Mouse (Mus musculus) embryonic facial prominence, embryonic 13.5 days (tissue): ENCODE data around the gene March4. TPM values are rescaled to one million over a fixed set of nuclear protein-coding genes. Genes with fewer than 3 reads are reported as not detected.

Experiments used
- ATAC-seq: fragments of 200-750 bp; cut with Nextera tagmentation; 2 replicates; pipeline ENCODE4 v1.8.0; 2017; ENCODE audit warnings: low read depth; ENCODE audit not compliant: insufficient number of reproducible peaks, insufficient read depth, low FRiP score, low TSS enrichment
- H3K27ac ChIP-seq: fragments of 300-500 bp; sonication (generic); 2 replicates; pipeline ENCODE4 v1.5.1; 2015; ENCODE audit warnings: moderate library complexity, mild to moderate bottlenecking, inconsistent platforms
- H3K27me3 ChIP-seq: fragments of 300-500 bp; sonication (generic); 2 replicates; pipeline ENCODE4 v1.6.1; 2015; ENCODE audit warnings: mild to moderate bottlenecking, inconsistent platforms
- H3K36me3 ChIP-seq: fragments of 300-500 bp; sonication (generic); 2 replicates; pipeline ENCODE4 v1.6.1; 2015; ENCODE audit warnings: mild to moderate bottlenecking, inconsistent platforms
- H3K4me1 ChIP-seq: fragments of 300-500 bp; sonication (generic); 2 replicates; pipeline ENCODE4 v1.6.1; 2015; ENCODE audit warnings: inconsistent platforms
- H3K4me2 ChIP-seq: fragments of 300-500 bp; sonication (generic); 2 replicates; pipeline ENCODE4 v1.6.1; 2015; ENCODE audit warnings: moderate library complexity, mild to moderate bottlenecking, inconsistent platforms
- H3K4me3 ChIP-seq: fragments of 300-500 bp; sonication (generic); 2 replicates; pipeline ENCODE4 v1.5.1; 2015; ENCODE audit warnings: mild to moderate bottlenecking, inconsistent platforms
- H3K9ac ChIP-seq: fragments of 300-500 bp; sonication (generic); 2 replicates; pipeline ENCODE4 v1.6.1; 2015; ENCODE audit warnings: mild to moderate bottlenecking, inconsistent platforms
- H3K9me3 ChIP-seq: fragments of 300-500 bp; sonication (generic); 2 replicates; pipeline ENCODE4 v1.6.1; 2016; ENCODE audit warnings: inconsistent platforms
- WGBS: fragments of 180-500 bp; shearing (Covaris S2); methylation state at CpG from one replicate; pipeline ENCODE4 v1.1.7; 2015; ENCODE audit warnings: mixed read lengths; 5-methylcytosine and 5-hydroxymethylcytosine counted together
- polyA plus RNA-seq: library from polyadenylated mRNA; unstranded; fragments of >200 nt; fragmentation: Nextera tagmentation; extraction: Ambion mirVana; gene quantifications from 2 replicates; pipeline ENCODE4 v1.2.1, GENCODE M21; 2015

Gene March4
- polyA plus RNA-seq, 1 experiment from 2014 or later, result 0.18 TPM

DNA sequence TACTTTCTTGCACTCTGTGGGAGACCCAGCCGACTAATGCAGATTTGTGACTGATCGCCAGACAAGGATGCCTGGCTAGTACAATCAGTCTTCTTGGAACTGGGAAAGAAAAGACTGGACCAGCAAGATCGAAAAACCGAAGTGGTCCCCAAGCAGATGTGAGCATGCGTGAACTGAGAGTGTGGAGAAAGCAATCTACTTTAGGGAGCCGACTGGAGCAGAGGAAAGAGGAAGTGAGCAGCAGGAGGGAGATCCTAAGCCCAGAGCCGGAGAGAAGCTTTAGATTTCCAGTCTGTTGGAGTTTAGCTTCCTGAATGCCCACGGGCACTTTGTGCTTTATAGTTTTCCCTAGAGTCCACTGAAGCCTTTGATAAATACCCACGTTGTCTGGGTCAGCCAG is 30.3 kb upstream of the March4 start:
- Histone ChIP-seq H3K4me2 (peak overlapping the region; percentile 45), H3K9ac (peak overlapping the region; percentile 28; the same call in 1 of the 2 replicates), H3K4me1 (no peaks in the 10 kb centered on the region), H3K36me3 (no peaks in the 10 kb centered on the region), H3K27me3 (no peaks in the 10 kb centered on the region), H3K27ac (no peak overlapping the region), H3K9me3 (no peaks in the 10 kb centered on the region), H3K4me3 (peak overlapping the region; percentile 14; the same call in 1 of the 2 replicates)
- ATAC-seq, result no peak
- 35% methylated on average over 9 of the region's 9 CpGs for WGBS

DNA sequence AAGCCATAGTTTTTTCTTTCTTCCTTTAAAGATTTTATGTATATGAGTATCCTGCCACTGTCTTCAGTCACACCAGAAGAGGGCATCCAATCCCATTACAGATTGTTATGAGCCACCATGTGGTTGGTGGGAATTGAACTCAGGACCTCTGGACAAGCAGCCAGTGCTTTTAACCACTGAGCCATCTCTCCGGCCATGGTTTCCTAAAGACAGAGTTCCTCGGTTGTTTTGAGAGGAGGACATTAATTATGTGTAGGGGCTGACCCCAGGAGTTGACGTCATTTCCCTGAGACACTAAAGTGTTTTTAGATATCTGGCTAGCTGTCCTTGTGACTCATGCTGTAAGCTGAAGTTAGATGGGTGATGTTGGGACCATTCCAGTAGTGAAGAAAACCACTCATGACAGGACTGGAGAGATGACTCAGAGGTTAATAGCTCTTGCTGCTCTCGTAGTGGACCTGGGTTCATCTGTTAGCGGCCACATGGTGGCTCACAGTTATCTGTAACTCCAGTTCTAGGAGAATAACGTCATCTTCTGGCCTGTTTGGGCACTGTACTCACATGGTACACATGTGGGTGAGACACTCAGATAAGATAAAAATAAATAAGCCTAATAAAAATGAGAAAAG is 27.7 kb upstream of the March4 start:
- 83% methylated on average over 6 of the region's 6 CpGs for WGBS
- H3K36me3 ChIP-seq, result no peaks in the 10 kb centered on the region
- no peak overlapping the region for H3K27ac ChIP-seq
- H3K9ac ChIP-seq, result no peak overlapping the region
- H3K4me1 ChIP-seq, result no peaks in the 10 kb centered on the region
- ATAC-seq, result no peak
- H3K4me3 ChIP-seq, result no peak overlapping the region
- H3K4me2 ChIP-seq, result no peak overlapping the region
- no peaks in the 10 kb centered on the region for H3K27me3 ChIP-seq
- H3K9me3 ChIP-seq, result no peaks in the 10 kb centered on the region

DNA sequence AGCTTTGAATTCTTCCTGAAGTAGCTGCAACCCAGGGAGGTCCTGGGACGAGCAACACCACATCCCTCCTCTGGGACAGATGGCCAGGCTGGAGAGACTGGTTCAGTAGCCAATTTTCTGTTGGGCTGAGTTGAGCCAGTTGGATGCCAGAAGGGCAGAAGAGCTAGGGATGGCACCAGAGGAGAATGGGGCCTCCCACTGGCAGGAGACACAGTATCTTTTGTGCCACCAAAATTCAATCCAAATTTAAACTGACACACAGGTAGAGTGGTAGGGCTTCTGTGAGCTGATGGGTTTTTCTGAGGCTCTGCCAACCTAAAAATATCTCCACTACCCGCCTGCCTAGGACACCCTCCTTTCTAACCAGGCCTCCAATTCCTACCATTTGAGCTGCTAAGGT is 21.9 kb upstream of the March4 start:
- Histone ChIP-seq H3K4me2 (no peak overlapping the region), H3K9me3 (no peaks in the 10 kb centered on the region), H3K9ac (no peak overlapping the region), H3K36me3 (no peaks in the 10 kb centered on the region), H3K4me3 (no peak overlapping the region), H3K4me1 (no peaks in the 10 kb centered on the region), H3K27ac (no peak overlapping the region), H3K27me3 (no peaks in the 10 kb centered on the region)
- no peak for ATAC-seq
- 69% methylated on average over 2 of the region's 2 CpGs for WGBS

DNA sequence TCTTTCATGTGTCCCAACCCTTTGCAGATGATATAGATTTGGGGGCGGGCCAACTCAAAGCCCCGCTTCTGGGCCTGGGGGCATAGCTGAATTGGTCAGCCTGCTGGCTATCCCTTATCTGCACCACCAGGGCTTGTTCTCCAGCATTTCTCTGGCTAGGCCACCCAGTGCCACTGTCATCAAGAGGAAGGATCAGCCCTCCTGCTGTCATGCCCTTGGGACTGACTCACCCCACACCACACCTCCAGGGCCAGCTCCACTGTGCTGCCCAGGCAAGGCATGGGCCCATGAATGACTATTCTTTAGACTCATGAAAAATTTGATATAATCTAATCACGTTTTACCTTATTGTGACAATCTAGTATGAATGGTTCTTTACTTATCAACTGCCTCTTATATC is 19.7 kb upstream of the March4 start:
- no peaks in the 10 kb centered on the region for H3K36me3 ChIP-seq
- 81% methylated on average over 3 of the region's 3 CpGs for WGBS
- no peaks in the 10 kb centered on the region for H3K27me3 ChIP-seq
- no peaks in the 10 kb centered on the region for H3K9me3 ChIP-seq
- no peak for ATAC-seq
- no peak overlapping the region for H3K4me3 ChIP-seq
- H3K4me2 ChIP-seq, result no peak overlapping the region
- H3K27ac ChIP-seq, result no peak overlapping the region
- H3K4me1 ChIP-seq, result no peaks in the 10 kb centered on the region
- H3K9ac ChIP-seq, result no peak overlapping the region

DNA sequence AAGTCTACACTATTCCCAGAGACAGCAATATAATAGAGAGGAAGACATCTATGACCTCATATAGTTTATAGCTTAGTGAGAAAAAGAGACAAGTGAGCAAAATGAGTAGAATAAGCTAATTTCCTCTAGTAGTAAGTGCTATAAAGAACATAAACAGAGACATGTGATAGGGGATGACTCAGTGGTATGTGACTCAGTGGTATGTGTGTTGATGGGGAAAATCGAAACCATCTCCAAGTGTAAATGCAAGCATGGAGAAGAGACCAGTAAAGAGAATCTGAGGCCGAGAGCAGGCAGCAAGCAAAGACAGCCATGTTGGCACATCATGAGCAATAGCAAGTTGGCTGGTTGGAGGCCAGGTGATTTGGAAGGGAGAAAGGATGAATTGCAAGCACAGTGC is 13.6 kb upstream of the March4 start:
- H3K9me3 ChIP-seq, result no peaks in the 10 kb centered on the region

DNA sequence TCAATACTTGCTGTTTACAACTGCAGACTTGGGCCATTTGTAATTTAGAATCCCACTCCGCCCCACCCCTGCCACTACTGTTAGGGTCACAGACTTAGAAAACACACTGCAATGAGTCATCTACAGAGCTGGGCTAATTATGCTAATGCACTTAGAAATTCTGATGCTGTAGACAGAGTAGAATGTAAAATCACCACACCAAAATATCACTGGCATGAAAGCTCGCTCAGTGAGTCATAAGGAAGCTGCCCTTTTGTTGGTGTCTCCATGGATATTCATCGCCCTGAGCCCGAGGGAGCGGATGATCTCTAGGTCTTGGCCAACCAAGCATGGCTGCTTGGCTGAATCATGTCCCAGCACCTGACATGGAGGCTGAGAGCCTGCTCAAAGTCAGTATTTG is 1.5 kb upstream of the March4 start:
- 78% methylated on average over 5 of the region's 5 CpGs for WGBS
- Histone ChIP-seq H3K4me3 (no peak overlapping the region), H3K27ac (no peak overlapping the region), H3K27me3 (peaks cover 45% of the 10 kb centered on the region), H3K9ac (no peak overlapping the region), H3K9me3 (no peaks in the 10 kb centered on the region), H3K36me3 (no peaks in the 10 kb centered on the region), H3K4me1 (peaks cover 16% of the 10 kb centered on the region), H3K4me2 (no peak overlapping the region)
- ATAC-seq, result no peak

More for the DNA sequence above, 13.6 kb upstream of the March4 start:
- WGBS, result 82% methylated on average over 2 of the region's 2 CpGs
- no peak overlapping the region for H3K9ac ChIP-seq
- ATAC-seq, result no peak
- no peaks in the 10 kb centered on the region for H3K4me1 ChIP-seq
- H3K4me3 ChIP-seq, result no peak overlapping the region
- H3K27ac ChIP-seq, result no peak overlapping the region
- no peak overlapping the region for H3K4me2 ChIP-seq
- no peaks in the 10 kb centered on the region for H3K27me3 ChIP-seq
- H3K36me3 ChIP-seq, result no peaks in the 10 kb centered on the region

DNA sequence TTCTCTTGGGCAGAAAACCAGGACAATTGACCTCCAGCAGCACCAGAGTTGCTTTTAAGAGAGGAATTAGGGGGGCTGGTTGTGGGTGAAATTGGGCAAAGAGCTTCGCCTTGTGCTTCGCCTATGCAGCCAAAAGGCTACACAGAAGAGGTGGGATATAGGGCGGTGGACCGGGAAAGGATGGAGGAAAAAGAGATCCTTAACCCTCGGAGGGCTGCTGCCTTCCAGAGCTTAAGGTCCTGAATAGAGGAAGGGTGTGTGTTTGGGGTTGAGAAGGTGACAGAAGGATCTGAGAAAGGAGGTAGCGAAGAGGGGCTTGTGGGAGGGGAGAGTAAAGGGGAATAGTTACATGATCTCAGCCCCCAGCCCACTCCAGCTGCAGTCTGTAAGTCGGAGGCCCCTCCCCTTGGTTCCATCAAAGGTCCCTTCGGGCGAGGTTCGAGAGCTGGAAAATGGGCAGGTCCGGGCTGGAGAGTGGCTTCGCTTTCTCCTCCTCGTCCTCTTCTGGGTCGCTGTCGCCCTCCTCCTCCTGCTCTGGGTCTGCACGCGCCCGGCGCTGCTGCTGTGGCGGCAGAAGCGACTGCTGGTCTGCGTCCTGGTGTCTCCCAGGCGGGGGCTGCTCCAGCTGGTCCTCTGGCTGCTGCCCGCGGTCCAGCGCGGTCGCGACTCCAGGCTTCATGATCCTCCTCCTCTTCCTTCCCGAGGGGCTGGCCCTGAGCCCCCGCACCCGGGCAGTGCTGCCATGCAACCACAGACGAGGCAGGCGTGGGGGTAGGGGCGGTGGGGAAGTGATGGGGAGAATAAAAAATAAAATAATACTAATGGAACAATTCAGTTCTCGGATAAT is 782 bp downstream of the March4 start:
- H3K4me3 ChIP-seq, result peak overlapping the region; percentile 39
- no peaks in the 10 kb centered on the region for H3K36me3 ChIP-seq
- peaks cover 16% of the 10 kb centered on the region for H3K4me1 ChIP-seq
- ATAC-seq, result no peak
- no peak overlapping the region for H3K9ac ChIP-seq
- H3K9me3 ChIP-seq, result no peaks in the 10 kb centered on the region
- peaks cover 59% of the 10 kb centered on the region for H3K27me3 ChIP-seq
- no peak overlapping the region for H3K27ac ChIP-seq
- WGBS, result 3% methylated on average over 36 of the region's 36 CpGs
- H3K4me2 ChIP-seq, result peak overlapping the region; percentile 72

DNA sequence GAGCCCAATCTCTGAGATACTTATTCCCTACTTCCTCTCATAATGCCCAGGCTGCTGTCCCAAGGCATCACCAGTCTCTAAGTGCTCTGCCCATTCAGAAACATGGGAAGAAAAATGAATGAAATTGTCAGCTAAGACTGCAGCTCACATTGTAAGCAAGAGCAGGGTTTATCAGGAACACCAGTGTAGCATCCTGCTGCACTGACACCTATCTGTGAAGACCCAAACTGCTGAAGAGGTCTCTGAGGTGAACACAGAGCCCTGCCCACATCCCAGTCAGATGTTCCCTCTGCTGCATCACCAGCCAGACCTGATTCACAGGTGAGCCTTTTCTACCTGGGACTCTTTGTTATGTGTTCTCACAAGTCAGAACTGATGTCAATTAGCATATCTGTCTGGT is 3.3 kb downstream of the March4 start:
- peaks cover 55% of the 10 kb centered on the region for H3K27me3 ChIP-seq

DNA sequence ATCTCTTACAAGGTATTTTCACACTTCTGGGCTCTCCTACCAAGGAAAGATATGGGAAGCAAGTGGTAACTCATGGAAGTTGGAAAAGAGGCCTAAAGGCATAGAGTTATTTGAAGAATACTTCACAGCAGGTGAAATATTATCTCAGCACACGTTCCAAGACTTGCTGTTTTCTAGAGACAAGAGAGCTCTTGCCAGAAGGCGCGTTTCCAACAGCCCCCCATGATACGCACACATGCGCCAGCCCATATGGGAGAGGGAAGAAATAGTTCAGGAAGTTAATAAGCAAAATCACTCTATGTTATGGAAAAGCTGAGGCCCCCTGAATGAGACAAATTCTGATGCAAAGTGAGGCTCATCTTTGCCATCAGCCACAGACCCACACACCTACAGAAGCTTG is 3.8 kb downstream of the March4 start:
- no peaks in the 10 kb centered on the region for H3K9me3 ChIP-seq
- no peak overlapping the region for H3K4me3 ChIP-seq
- no peak for ATAC-seq
- peaks cover 16% of the 10 kb centered on the region for H3K4me1 ChIP-seq
- no peak overlapping the region for H3K4me2 ChIP-seq
- H3K27me3 ChIP-seq, result peaks cover 55% of the 10 kb centered on the region
- WGBS, result 72% methylated on average over 5 of the region's 5 CpGs
- no peak overlapping the region for H3K9ac ChIP-seq
- no peaks in the 10 kb centered on the region for H3K36me3 ChIP-seq
- no peak overlapping the region for H3K27ac ChIP-seq

More for the DNA sequence above, 3.3 kb downstream of the March4 start:
- H3K9ac ChIP-seq, result no peak overlapping the region
- no peaks in the 10 kb centered on the region for H3K9me3 ChIP-seq
- H3K36me3 ChIP-seq, result no peaks in the 10 kb centered on the region
- no peak overlapping the region for H3K4me3 ChIP-seq
- H3K4me2 ChIP-seq, result no peak overlapping the region
- peaks cover 16% of the 10 kb centered on the region for H3K4me1 ChIP-seq
- no peak for ATAC-seq
- H3K27ac ChIP-seq, result no peak overlapping the region

DNA sequence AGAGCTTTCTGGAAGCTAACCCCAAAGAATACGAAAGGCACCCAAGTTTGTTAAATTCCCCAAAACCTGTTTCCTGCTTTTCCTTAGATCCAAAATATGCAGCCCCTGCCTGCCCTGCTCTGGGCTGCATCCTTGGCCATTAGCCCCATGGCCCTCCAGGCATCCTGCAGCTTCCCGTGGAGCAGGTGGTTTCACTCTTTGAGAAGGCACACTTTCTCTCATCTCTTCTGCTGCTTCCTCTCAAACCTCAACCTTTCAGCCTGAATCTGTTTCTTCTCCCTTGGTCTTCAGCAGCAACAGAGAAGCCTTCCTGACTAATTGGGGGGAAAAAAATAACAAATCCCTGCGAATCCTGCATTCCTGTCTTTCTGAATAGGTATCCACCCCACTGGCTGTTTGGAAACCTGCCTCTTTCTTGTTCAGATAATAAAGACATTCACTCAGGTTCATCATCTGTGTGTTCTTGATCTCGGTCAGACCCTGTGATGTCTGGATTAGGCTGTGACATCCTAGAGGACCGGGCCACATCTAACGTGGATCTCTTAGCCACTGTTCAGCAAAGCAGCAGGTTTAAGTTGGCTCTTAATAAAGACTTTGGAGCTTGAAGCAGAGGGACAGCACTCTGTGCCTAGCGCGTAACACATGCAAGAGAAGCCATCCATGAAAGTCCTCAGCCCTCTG is 6.1 kb downstream of the March4 start:
- WGBS, result 68% methylated on average over 8 of the region's 8 CpGs
- Histone ChIP-seq H3K4me3 (no peak overlapping the region), H3K4me1 (no peaks in the 10 kb centered on the region), H3K27ac (no peak overlapping the region), H3K4me2 (no peak overlapping the region), H3K9me3 (no peaks in the 10 kb centered on the region), H3K36me3 (no peaks in the 10 kb centered on the region), H3K27me3 (peaks cover 38% of the 10 kb centered on the region), H3K9ac (no peak overlapping the region)
- no peak for ATAC-seq

DNA sequence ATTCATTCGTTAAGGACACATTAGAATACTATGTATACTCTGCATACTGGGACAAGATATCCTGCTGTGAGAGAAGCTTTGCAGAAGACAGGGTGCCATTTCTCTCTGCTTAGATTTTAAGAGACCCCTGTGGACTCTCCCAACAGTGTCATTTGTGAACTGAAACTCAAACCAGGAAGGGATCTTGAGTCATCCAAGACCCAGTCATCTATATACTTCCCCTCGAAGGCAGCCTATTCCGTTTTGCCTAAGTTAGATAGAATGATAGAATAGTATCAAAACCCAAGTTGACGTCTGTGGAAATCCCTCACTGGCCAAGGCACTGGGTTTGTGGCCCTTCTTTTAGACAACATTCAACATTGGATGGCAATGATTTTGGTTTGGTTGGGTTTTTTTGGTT is 7.5 kb downstream of the March4 start:
- no peak for ATAC-seq
- Histone ChIP-seq H3K4me3 (no peak overlapping the region), H3K27ac (no peak overlapping the region), H3K9ac (no peak overlapping the region), H3K4me2 (no peak overlapping the region), H3K4me1 (no peaks in the 10 kb centered on the region), H3K27me3 (peaks cover 23% of the 10 kb centered on the region), H3K36me3 (no peaks in the 10 kb centered on the region), H3K9me3 (no peaks in the 10 kb centered on the region)
- WGBS, result 89% methylated on average over 4 of the region's 4 CpGs

DNA sequence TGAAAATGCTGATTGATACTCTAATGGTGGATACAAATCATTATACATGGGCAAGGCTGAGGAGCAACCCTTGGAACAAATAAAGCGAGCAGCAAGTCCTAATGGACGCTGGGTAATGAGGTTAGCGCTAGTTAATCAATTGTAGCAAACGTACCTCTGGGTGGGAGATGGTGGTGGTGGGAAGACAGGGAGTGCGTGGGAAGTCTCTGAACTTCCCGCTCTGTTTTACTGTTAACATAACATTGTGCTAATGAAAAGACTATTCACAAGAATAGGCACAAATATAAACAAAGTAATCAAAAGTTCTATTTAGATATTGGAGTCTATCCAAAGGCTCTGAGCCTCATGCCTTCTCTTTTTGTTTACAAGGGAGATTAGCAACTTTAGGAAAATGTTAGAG is 13.1 kb downstream of the March4 start:
- Histone ChIP-seq H3K4me3 (no peak overlapping the region), H3K9ac (no peak overlapping the region), H3K27ac (no peak overlapping the region), H3K4me1 (no peaks in the 10 kb centered on the region), H3K36me3 (no peaks in the 10 kb centered on the region), H3K9me3 (no peaks in the 10 kb centered on the region), H3K27me3 (no peaks in the 10 kb centered on the region), H3K4me2 (no peak overlapping the region)
- WGBS, result 80% methylated on average over 6 of the region's 6 CpGs
- ATAC-seq, result no peak
